Mouse (Mus musculus) lung, adult 2 months (tissue): Measurements from ENCODE around the gene Pdzrn3. TPM values are rescaled to one million over a fixed set of nuclear protein-coding genes. Genes with fewer than 3 reads are reported as not detected.

ENCODE experiments used
- DNase-seq: peaks from one replicate; pipeline ENCODE4 v3.0.0; 2022
- H3K4me1 ChIP-seq: fragments of 200-500 bp; 2 replicates; pipeline ENCODE4 v1.6.1; 2011; ENCODE audit warnings: low read length; ENCODE audit not compliant: control insufficient read depth, insufficient read depth
- H3K4me3 ChIP-seq: fragments of 200-500 bp; replicated peaks from 2 replicates; pipeline ENCODE3; 2011; ENCODE audit warnings: low read depth, mild to moderate bottlenecking, control low read depth, low read length; ENCODE audit errors: extremely low read depth
- CTCF ChIP-seq: fragments of 200-500 bp; IDR thresholded peaks from 2 replicates; pipeline ENCODE4 v1.5.1; 2011; ENCODE audit warnings: mild to moderate bottlenecking, low read length, control low read depth; ENCODE audit not compliant: insufficient read depth
- POLR2A ChIP-seq: fragments of 200-500 bp; IDR thresholded peaks from 2 replicates; pipeline ENCODE4 v1.6.1; 2011; ENCODE audit warnings: low read depth, mild to moderate bottlenecking, control low read depth, low read length, borderline replicate concordance; ENCODE audit errors: extremely low read depth
- WGBS: fragments of 180-500 bp; shearing (Covaris S2); methylation state at CpG from one replicate; pipeline ENCODE4 v1.1.7; 2018; 5-methylcytosine and 5-hydroxymethylcytosine counted together
- polyA plus RNA-seq: library from polyadenylated mRNA; depleted of rRNA; stranded (reverse); fragments of >200 nt; gene quantifications from 2 replicates; pipeline ENCODE4 v1.2.3, GENCODE M21; 2012

Pdzrn3 gene
- polyA plus RNA-seq, 1 experiment: 23.2 TPM

GRCm38 (mm10) chr6:101335744-101336143, 42.0 kb downstream of the Pdzrn3 start:
- WGBS: 79% methylated on average over 1 of the region's 1 CpGs
- Histone ChIP-seq H3K4me1 (no peaks in the 10 kb centered on the region; the same call in 1 of the 2 replicates), H3K4me3 (no peak overlapping the region)
- no peak for DNase-seq
- TF ChIP-seq CTCF (no peak), POLR2A (no peak)

- WGBS: 54% methylated on average over 3 of the region's 3 CpGs
- TF ChIP-seq CTCF (no peak), POLR2A (no peak)
- DNase-seq: no peak
- H3K4me3 ChIP-seq: no peak overlapping the region
- H3K4me1 ChIP-seq: peaks cover 3% of the 10 kb centered on the region; the same call in 1 of the 2 replicates
Measured at GRCm38 (mm10) chr6:101334495-101334894, 43.2 kb downstream of the Pdzrn3 start.

GRCm38 (mm10) chr6:101330392-101330791, 47.3 kb downstream of the Pdzrn3 start:
- WGBS: 39% methylated on average over 5 of the region's 5 CpGs
- TF ChIP-seq CTCF: no peak
- no peak for TF ChIP-seq POLR2A
- Histone ChIP-seq H3K4me1 (peaks cover 5% of the 10 kb centered on the region; the same call in 1 of the 2 replicates), H3K4me3 (no peak overlapping the region)
- DNase-seq: no peak

GRCm38 (mm10) chr6:101329499-101329898, 48.2 kb downstream of the Pdzrn3 start:
- no peak for DNase-seq
- 77% methylated on average over 6 of the region's 6 CpGs for WGBS
- Histone ChIP-seq H3K4me3 (no peak overlapping the region), H3K4me1 (peaks cover 5% of the 10 kb centered on the region; the same call in 1 of the 2 replicates)
- TF ChIP-seq POLR2A (no peak), CTCF (no peak)

GRCm38 (mm10) chr6:101328514-101328913, 49.2 kb downstream of the Pdzrn3 start:
- H3K4me1 ChIP-seq: peaks cover 5% of the 10 kb centered on the region; the same call in 1 of the 2 replicates
- no peak for DNase-seq

GRCm38 (mm10) chr6:101327741-101328140, 50.0 kb downstream of the Pdzrn3 start:
- no peak for DNase-seq
- TF ChIP-seq CTCF (no peak), POLR2A (no peak)
- Histone ChIP-seq H3K4me3 (no peak overlapping the region), H3K4me1 (peaks cover 5% of the 10 kb centered on the region; the same call in 1 of the 2 replicates)
- 72% methylated on average over 5 of the region's 5 CpGs for WGBS

More at GRCm38 (mm10) chr6:101328514-101328913, 49.2 kb downstream of the Pdzrn3 start:
- H3K4me3 ChIP-seq: no peak overlapping the region
- TF ChIP-seq CTCF (no peak), POLR2A (no peak)
- WGBS: 40% methylated on average over 6 of the region's 6 CpGs

- no peak for DNase-seq
- TF ChIP-seq POLR2A: no peak
- TF ChIP-seq CTCF: no peak
- peaks cover 5% of the 10 kb centered on the region; the same call in 1 of the 2 replicates for H3K4me1 ChIP-seq
- 75% methylated on average over 3 of the region's 3 CpGs for WGBS
- H3K4me3 ChIP-seq: no peak overlapping the region
Measured at GRCm38 (mm10) chr6:101327196-101327595, 50.5 kb downstream of the Pdzrn3 start.

- Histone ChIP-seq H3K4me1 (peaks cover 5% of the 10 kb centered on the region; the same call in 1 of the 2 replicates), H3K4me3 (no peak overlapping the region)
- 91% methylated on average over 3 of the region's 3 CpGs for WGBS
- DNase-seq: no peak
- TF ChIP-seq CTCF: no peak
- TF ChIP-seq POLR2A: no peak
Measured at GRCm38 (mm10) chr6:101325842-101326639, 51.7 kb downstream of the Pdzrn3 start.

- no peak for DNase-seq
- 70% methylated on average over 3 of the region's 3 CpGs for whole genome bisulfite sequencing
- no peaks in the 10 kb centered on the region for H3K4me1 ChIP-seq
- TF ChIP-seq POLR2A: no peak
- TF ChIP-seq CTCF: no peak
- no peak overlapping the region for H3K4me3 ChIP-seq
Measured at GRCm38 (mm10) chr6:101322580-101322979, 55.1 kb downstream of the Pdzrn3 start.

- 57% methylated on average over 3 of the region's 3 CpGs for WGBS
- DNase-seq: no peak
- no peak overlapping the region for H3K4me3 ChIP-seq
- H3K4me1 ChIP-seq: no peaks in the 10 kb centered on the region
- TF ChIP-seq POLR2A (no peak), CTCF (no peak)
Measured at GRCm38 (mm10) chr6:101320386-101320785, 57.3 kb downstream of the Pdzrn3 start.
